Mouse (Mus musculus) ES-E14 (cell line): Measurements from ENCODE around the gene B3galt1. TPM values are rescaled to one million over a fixed set of nuclear protein-coding genes. Genes with fewer than 3 reads are reported as not detected.

Experiments
- DNase-seq: peaks from one replicate; pipeline ENCODE4 v3.0.0-alpha.2; 2013; ENCODE audit warnings: low read depth, low spot score
- H3K27ac ChIP-seq: 2 replicates; pipeline ENCODE4 v1.5.1; 2012; ENCODE audit warnings: low read depth, mild to moderate bottlenecking, low read length, moderate library complexity, mixed read lengths; ENCODE audit not compliant: poor library complexity, insufficient read depth, severe bottlenecking
- H3K36me3 ChIP-seq: 2 replicates; pipeline ENCODE4 v1.6.1; 2012; ENCODE audit warnings: mild to moderate bottlenecking, low read length, moderate library complexity, mixed read lengths; ENCODE audit not compliant: control insufficient read depth, poor library complexity, insufficient read depth, severe bottlenecking
- H3K4me1 ChIP-seq, 2 experiments: fragments of 150-350 bp in 1 of 2; sonication (generic) in 1 of 2; 2 replicates each; pipeline ENCODE4 v1.6.1; 2012; ENCODE audit warnings: low read length in 2 of 2, mild to moderate bottlenecking in 1 of 2, mixed read lengths in 1 of 2; ENCODE audit not compliant: control insufficient read depth in 2 of 2, insufficient read depth in 2 of 2, poor library complexity in 1 of 2
- H3K4me3 ChIP-seq, 2 experiments: fragments of 150-350 bp in 1 of 2; sonication (generic) in 1 of 2; 2 replicates each; pipeline ENCODE4 v1.5.1; 2012; ENCODE audit warnings: low read length in 2 of 2, low read depth in 1 of 2, mild to moderate bottlenecking in 1 of 2, mixed read lengths in 1 of 2; ENCODE audit not compliant: insufficient read depth in 1 of 2, poor library complexity in 1 of 2, severe bottlenecking in 1 of 2
- H3K9ac ChIP-seq: 2 replicates; pipeline ENCODE4 v1.6.1; 2012; ENCODE audit warnings: low read depth, mild to moderate bottlenecking, low read length, mixed read lengths; ENCODE audit not compliant: poor library complexity, insufficient read depth, severe bottlenecking
- H3K9me3 ChIP-seq: fragments of 150-350 bp; sonication (generic); 2 replicates; pipeline ENCODE4 v1.6.1; 2012; ENCODE audit warnings: low read depth, mild to moderate bottlenecking, low read length; ENCODE audit not compliant: control insufficient read depth, insufficient read depth
- CHD2 ChIP-seq: IDR thresholded peaks from 2 replicates; pipeline ENCODE4 v1.6.1; 2014; ENCODE audit warnings: mild to moderate bottlenecking, low read depth, low read length, inconsistent platforms
- HCFC1 ChIP-seq: IDR thresholded peaks from 2 replicates; pipeline ENCODE4 v1.6.1; 2012; ENCODE audit warnings: low read length, inconsistent platforms, borderline replicate concordance; ENCODE audit not compliant: insufficient read depth
- MAFK ChIP-seq: IDR thresholded peaks from 2 replicates; pipeline ENCODE4 v1.6.1; 2014; ENCODE audit warnings: mild to moderate bottlenecking, low read depth, low read length, inconsistent platforms; ENCODE audit not compliant: insufficient read depth
- ZC3H11A ChIP-seq: IDR thresholded peaks from 2 replicates; pipeline ENCODE4 v1.6.1; 2012; ENCODE audit warnings: low read depth, mild to moderate bottlenecking, inconsistent platforms, low read length, borderline replicate concordance
- ZNF384 ChIP-seq: IDR thresholded peaks from 2 replicates; pipeline ENCODE4 v1.6.1; 2012; ENCODE audit warnings: low read depth, low read length, inconsistent platforms
- in situ Hi-C, 2 experiments: fragments of 600-800 bp; cut with MboI; formaldehyde crosslinking; loops; one replicate each; pipeline ENCODE4 v1.15.1; 2025; ENCODE audit warnings: low sequenced_read_pairs in 2 of 2, inconsistent platforms in 1 of 2; ENCODE audit not compliant: unreplicated experiment in 2 of 2
- total RNA-seq: library from RNA; depleted of rRNA; stranded (reverse); fragments of 300-350 nt; gene quantifications from 2 replicates; pipeline ENCODE4 v1.2.3, GENCODE M21; 2012

Gene B3galt1
- total RNA-seq, 1 experiment, result 1.5 TPM

DNA sequence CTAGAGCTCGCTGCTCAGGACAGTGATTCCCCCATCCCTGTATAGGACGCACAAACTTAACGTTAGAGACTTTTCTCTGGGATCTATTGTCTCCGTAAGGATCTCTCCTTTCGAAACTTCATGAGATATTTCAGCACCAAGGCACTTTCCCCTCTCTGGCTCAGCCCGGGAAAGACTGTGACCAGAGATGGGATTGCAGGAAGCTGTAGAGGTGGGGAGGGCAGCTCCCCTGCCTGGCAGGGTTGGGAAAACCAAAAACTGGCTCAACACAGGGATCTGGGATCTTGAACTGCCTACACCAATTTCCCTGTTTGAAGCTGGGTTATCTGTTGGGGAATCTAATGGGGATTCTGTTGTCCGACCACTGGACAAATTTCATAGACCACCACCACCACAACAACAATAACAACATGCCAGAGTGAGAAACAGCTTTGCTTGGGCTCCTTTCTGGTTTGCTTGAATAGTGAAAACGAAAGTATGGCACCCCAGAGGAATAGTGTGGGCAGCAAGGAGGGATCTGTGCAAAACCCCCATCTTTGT, 1.5 kb downstream of the B3galt1 start:
- no peak for TF ChIP-seq HCFC1
- TF ChIP-seq ZNF384, result no peak
- TF ChIP-seq ZC3H11A, result no peak
- no peak for TF ChIP-seq CHD2
- no peak for TF ChIP-seq MAFK
- 0 out of 4 replicates have a peak overlapping the region, but pooled peaks of 1 of the 2 experiments have one; percentile 86 for H3K4me3 ChIP-seq
- in situ Hi-C loops, result no loop called here

GRCm38 (mm10) chr2:67576634-67577033, 11.0 kb downstream of the B3galt1 start:
- no peaks in the 10 kb centered on the region for H3K9me3 ChIP-seq
- no peaks in the 10 kb centered on the region for H3K36me3 ChIP-seq
- H3K4me1 ChIP-seq, result peaks cover 0 to 3% of the 10 kb centered on the region in 2 experiments; a peak in 1 of 4 replicates
- no peak overlapping the region for H3K9ac ChIP-seq
- H3K4me3 ChIP-seq, result no peak overlapping the region
- in situ Hi-C loops, result no loop called here
- no peak overlapping the region for H3K27ac ChIP-seq
- no peak for TF ChIP-seq HCFC1
- no peak for TF ChIP-seq MAFK
- TF ChIP-seq CHD2, result no peak
- no peak for TF ChIP-seq ZC3H11A
- no peak for TF ChIP-seq ZNF384
- peak; percentile 4 for DNase-seq

More for the DNA sequence above, 1.5 kb downstream of the B3galt1 start:
- Histone ChIP-seq H3K36me3 (no peaks in the 10 kb centered on the region), H3K4me1 (peaks cover 0 to 3% of the 10 kb centered on the region in 2 experiments; a peak in 1 of 4 replicates), H3K9me3 (no peaks in the 10 kb centered on the region), H3K9ac (no peak overlapping the region), H3K27ac (no peak overlapping the region)
- DNase-seq, result peak; percentile 8

DNA sequence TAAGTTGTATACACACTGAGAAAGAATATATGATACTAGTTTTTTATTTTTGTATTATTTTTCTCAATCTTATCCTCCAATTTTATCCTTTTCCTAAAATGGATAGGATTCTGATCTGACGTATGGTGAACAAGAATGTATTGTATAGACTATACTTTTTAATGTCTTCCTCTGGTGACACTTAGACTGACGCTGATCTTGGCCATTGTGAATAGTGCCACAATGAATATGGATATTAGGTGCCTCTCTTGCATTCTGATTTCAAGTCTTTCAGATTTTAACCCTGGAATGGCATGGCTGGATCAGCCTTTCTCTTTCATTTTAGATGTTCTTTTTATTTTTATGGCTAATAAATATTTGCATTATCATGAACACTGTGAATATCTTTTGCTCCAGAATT, 17.4 kb downstream of the B3galt1 start:
- Histone ChIP-seq H3K9ac (no peak overlapping the region), H3K27ac (no peak overlapping the region), H3K4me3 (no peak overlapping the region), H3K36me3 (no peaks in the 10 kb centered on the region), H3K9me3 (no peaks in the 10 kb centered on the region), H3K4me1 (no peaks in the 10 kb centered on the region)
- TF ChIP-seq ZC3H11A (no peak), CHD2 (no peak), MAFK (no peak), ZNF384 (no peak), HCFC1 (no peak)
- DNase-seq, result no peak
- in situ Hi-C loops, result no loop called here

- in situ Hi-C loops, result no loop called here
- Histone ChIP-seq H3K27ac (no peak overlapping the region), H3K9ac (no peak overlapping the region), H3K4me1 (no peaks in the 10 kb centered on the region), H3K36me3 (no peaks in the 10 kb centered on the region), H3K9me3 (no peaks in the 10 kb centered on the region), H3K4me3 (no peak overlapping the region)
- DNase-seq, result peak; percentile 1
- no peak for TF ChIP-seq MAFK
- no peak for TF ChIP-seq ZNF384
- 0 out of 2 replicates have a peak, but pooled peaks have one; percentile 28 for TF ChIP-seq CHD2
- no peak for TF ChIP-seq HCFC1
- no peak for TF ChIP-seq ZC3H11A
Observed at GRCm38 (mm10) chr2:67590408-67590807, 24.7 kb downstream of the B3galt1 start.
